Mouse (Mus musculus) c-Kit-positive CD71-positive TER-119-negative erythroid progenitor cells, embryonic 14.5 days (primary cell): Measurements from ENCODE around the gene Coq3.

Experiments
- DNase-seq: peaks from one replicate; pipeline ENCODE4 v3.0.0-alpha.2; 2013; ENCODE audit warnings: low read depth

Gene Coq3

DNA sequence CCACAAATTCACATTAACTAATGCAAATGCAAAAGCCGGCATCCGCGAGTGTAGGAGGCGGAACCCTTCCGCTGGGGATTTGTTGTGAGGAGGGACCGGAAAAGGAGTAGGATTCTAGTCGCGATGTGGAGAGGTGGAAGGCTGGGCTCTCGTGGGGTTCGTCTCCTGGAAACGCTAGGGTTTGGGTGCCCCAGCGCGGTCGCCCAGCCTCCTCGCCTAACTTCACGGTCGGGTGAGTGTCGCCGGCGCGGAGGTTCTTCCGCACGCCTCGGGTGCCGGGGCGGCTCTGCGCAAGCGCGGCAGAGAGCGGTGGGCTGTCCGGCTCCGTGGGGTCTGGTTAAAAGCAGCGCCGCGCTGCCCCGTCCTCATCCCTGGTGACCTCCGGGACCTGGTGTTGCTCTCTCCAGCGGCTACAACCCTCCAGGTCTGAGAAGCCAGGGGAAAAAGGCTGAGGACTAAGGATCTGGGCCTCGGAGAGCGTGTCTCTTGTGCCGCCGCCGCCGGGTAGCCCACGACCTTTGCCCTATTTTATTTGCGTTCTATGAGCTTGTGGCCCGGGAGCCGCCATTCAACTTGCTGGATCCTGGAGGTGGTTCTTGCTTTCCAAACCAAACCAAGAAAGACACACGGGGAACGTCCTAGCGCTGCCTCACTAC, at the start of gene Coq3:
Gene Coq3 (plus strand): TSS at position 109 of the 656 bp plus-strand sequence.
- peak; percentile 78 for DNase-seq

DNA sequence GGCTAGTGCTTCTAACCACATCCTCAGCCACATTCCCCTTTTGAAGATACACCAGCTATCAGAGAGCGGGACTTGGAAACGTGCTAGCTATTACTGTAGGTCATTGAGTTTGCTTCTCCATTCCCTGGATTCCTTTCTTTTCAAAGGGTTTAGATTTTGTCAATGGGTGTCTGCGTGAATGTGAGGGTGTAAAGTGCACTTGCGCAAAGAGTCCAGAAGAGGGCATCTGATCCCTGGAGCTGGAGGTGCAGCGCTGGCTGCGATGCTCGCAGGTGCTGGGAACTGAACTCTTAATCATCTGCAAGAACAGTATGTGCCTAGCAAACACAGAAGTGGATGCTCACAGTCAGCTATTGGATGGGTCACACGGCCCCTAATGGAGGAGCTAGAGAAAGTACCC, 46.6 kb upstream of the Coq3 start:
- no peak for DNase-seq

DNA sequence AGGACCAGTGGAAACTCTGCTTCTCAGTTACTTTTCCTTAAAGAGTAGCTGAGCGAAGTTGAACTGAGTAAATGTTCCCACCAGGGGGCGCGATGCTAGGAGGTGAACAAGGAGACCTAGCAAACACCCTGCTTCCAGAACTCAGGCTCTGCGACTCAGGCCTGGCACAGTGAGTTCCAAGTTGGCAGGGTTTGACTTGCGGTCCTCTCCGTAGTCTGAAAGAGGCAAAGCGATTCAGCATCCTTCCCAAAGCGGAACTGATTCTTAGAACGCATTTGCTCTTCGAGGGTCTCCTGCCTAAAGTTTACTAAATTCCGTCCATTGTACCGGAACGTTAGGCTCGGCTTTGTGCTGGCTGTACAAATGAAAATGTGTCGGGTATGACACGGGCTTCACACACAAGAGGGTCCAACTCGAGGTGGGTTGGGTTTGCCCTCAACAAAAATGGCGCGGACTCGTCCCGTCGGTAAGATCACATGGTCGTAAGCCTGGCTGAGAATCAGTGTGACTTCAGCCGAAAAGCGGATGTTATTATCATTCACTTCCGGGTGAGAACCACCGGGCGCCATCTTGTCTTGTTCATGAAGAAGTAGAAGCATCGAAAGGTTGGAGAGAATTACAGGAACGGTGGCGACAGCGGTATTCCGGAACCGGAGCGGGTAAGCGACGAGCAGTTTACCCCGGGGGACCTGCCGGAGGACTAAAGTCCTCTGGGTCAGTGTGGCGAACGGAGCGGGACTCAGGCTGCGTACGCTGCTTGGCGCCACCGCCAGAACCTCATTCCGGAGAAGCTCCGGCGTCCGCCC, 31.8 kb upstream of the Coq3 start, which contains the start of gene Pnisr:
Gene Pnisr (plus strand): TSS at position 103 of the 806 bp plus-strand sequence.
- DNase-seq: peak; percentile 93

DNA sequence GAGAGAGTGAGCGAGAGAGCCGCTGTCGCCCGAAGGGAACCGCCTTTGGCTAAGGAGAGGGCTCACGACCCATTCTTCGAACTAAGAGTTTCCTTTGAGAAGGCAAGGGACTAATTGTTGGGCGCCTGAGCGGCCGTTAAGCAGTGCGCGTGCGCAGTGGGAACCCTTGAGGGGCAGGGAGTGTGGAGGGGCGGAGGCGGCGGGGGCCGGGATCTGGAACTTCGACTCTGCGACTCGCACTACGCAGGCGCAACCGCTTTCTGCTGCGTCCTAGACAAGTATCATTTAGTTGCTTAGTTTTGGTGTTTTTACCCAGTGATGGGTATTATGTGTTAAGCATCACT, 31.2 kb upstream of the Coq3 start:
- DNase-seq: peak; percentile 76

DNA sequence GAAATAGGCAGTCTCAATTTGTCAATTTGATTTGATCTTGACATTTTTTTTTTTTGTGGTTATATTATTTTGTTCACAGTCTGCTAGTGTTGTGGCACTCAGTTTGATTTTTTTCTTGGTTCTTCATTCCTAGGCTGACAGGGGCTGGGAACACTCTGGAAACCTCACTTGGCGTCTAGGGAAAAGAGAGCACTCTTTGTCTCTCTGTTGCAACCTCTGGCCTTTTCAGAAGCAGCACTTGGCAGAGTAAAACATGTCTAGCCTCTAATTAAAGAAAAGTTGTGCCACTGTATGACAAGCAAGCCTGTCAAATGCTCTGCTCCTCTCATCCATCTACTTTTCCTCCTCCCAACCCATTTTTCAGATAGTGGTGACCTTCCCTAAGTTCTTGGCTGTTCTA, 22.0 kb upstream of the Coq3 start:
- no peak for DNase-seq

DNA sequence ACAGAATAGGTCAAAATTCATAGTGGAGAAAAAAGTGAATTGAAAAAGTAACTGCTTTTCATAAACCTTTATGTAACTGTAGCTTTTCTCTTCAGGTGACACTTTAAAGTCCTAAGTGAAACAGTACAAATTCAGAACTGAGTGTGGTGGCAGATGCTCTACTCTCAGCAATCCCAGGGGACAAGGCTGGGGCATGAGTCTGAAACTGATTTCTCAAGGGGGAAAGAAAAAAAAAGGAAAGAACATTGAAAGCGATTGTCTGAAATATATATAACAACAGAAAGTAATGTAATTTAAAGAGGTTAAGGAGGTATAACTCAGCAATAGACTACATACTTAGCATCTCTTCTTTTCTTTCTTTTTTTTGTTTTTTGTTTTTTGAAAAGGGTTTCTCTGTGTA, 14.2 kb upstream of the Coq3 start:
- no peak for DNase-seq

DNA sequence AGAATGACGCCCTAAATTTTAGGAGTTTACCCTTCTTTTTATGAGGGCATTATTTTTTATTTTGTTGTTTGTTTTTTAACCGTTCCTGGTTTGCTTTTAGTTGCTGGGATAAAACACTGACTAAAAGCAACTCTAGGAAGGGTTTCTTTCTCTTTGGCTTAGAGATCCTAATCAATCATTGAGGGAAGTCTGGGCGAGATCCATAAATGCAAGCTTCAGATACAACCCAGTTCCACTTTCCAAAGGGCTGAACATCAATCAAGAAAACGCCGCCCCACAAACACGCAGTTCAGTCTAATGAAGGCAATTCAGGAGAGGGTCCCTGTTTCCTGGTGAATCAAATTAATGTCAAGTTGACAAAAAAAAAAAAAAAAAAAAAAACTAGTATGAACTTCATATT, 697 bp upstream of the Coq3 start:
- DNase-seq: peak; percentile 19

DNA sequence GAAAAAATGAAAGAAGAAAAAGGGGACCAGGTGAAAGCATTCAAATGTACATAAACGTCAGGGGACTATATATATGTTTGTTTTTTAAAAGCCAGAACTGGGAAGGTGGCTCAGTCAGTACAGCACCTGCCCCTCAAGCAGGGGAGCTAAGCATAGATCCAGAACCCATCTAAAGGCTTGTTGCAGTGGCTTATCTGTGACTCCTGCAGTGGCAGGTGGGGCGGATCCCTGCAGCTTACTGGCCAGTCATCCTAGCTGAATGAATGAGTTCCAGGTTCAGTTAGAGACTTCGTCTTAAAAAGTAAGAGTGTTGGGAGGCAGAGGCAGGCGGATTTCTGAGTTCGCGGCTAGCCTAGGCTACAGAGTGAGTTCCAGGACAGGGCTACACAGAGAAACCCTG, 3.3 kb downstream of the Coq3 start:
- DNase-seq: peak; percentile 23

DNA sequence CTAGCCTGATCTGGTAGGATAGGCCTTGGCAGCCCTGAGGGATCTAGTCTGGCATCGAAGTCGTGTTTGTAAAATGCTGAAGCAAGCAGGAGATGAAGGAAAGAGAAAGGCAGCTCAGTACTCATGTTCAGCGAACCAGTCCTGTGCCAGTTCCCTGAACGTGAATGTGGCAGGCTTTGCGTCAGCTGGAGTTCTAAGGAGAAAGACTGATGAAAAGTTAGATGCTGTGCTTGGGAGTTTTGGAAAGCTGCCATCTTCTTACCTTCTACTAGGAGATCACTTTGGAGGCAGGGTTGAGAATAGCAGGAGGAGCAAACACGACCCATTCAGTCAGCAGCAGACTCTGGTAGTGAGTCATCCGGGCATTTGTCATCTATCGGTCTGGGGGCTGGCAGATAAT, 6.4 kb downstream of the Coq3 start:
- DNase-seq: no peak

DNA sequence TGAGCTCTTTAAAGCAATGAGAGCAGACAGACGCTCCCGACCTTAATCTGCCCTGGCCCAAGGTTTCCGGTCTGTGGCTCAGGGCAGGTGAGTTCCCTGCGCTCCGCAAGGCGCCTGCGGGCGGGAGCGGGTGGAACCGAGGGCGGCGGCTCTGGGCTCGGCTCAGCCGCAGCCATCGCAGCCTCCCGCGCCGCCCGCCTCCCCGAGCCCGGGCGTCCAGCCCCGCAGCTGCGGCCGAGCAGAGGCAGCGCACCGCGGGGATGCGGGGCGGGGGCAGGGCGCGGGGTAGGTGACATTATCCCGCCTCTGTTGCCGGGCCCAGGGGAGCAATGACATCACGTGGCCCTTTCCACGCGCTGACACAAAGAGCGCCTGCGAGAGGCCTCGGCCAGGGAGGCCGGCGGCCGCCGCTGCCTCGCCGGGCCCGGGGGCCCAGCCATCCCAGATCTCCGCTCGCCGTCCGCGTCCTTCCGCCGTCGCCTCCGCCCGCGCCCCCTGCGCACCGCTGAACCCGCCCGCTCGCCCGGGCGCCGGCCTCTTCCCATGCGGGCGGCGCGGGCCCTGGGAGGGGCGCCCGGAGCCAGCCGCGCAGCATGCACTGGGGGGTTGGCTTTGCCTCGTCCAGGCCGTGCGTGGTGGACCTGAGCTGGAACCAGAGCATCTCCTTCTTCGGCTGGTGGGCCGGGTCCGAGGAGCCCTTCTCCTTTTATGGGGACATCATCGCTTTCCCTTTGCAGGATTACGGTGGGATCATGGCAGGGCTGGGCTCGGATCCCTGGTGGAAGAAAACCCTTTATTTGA, 51.7 kb downstream of the Coq3 start, which contains the start of gene Faxc:
Gene Faxc (plus strand): TSS at position 359 of the 801 bp plus-strand sequence.
- DNase-seq: no peak

DNA sequence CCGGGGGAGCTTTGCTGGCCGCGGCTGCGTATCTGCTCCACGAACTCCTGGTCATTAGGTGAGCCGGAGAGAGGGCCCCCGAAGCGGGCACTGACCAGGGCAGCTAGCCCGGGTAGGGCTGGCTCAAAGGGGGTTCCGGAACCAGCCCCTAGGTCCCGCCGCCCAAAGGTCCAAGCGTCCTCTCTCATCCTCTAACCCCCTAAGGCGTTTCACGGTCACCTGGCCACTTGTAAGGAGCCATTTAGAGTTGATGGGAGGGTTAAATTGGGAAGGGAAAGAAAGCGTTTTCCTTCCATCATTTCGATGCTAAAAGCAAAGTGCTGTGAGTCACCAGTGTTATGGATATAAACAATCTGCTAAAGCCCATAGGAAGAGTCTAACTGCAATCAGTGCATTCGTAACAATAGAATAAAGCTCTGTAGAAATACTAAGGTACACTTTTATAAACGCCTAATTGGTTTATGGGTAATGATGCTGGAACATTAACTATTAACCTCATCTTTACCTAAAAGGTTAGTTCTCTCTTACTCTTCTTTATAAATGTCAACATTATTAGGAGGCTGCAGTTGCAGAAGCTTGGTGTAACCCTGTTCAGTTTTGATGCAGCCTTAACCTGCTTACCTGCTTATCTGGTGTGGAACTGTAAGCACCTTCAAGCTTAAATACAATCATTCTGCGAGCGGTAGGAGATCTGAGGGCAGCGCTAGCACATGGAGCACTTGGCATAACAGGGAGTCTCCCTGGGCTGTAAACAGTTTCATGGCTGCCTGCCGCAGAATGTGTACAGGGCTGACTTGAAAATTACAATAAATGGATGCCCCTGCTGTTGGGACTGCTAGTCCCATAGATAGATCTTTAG, 52.5 kb downstream of the Coq3 start:
- no peak for DNase-seq

DNA sequence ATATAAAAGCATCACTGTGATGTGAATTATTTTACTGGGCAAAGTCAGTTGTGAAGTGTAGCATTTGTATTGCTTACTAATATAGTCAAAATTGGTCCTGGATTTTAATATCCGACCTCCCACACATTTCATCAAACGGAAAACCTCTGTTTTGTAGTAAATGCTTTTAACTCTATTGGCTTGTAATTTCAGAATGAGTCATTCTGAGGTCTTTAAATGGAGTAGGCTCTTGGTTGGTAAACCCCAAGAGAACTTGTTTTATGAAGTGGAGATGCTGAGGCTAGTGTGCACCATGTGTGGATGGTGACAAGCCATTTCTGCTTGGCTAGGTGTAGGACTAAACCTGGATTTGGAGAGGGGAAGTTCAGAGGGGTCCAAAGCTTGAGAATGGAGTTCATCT, 55.9 kb downstream of the Coq3 start:
- DNase-seq: no peak

DNA sequence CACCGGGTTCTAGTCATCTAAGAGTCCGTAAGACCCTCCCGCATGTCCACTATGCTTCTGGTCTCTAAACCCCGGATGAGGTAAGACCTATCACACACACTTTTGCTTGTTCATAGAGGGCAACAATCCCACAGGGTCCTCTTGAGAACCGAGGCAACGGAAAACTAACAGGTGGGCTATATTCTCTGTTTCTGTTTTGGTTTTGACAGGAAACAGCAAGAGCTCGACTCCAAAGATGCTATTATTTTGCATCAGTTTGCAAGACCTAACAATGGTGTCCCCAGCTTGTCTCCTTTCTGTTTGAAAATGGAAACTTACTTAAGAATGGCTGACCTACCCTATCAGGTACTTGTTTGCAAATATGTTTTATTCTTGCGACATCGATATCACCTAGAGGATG, 57.0 kb downstream of the Coq3 start:
- no peak for DNase-seq

DNA sequence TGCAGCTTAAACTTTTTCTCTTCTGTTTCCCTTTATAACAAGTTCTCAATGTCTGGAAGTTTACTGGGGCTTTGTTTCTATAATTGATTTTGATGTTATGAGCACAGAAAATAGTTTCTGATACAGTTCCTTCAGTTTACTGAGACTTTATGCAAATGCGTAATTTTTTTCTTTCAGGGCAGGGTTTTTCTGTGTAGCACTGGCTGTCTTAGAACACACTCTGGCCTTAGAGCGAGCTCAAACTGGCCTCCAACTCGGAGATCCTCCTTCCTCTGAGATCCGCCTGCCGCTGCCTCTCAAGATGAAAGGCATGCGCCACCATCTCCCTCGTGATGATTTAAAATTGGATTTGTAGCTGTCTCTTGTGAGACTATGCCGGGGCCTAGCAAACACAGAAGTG, 58.4 kb downstream of the Coq3 start:
- no peak for DNase-seq

DNA sequence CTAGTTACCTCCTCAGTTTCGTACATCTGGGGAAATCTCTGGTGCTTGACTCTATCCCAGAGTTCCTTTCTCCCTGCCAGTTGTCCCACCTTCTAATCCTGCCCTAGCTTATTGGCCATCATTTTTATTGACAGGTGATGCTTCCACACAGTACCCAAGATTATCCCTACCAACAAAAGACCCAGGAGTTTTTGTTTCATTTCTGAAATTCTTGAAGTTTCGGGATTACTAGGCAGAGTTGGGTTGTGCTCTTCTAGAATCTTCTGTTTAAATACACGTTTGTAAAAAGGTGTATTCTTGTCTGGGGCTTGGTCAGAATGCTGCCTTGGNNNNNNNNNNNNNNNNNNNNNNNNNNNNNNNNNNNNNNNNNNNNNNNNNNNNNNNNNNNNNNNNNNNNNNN, 65.2 kb downstream of the Coq3 start:
- no peak for DNase-seq

DNA sequence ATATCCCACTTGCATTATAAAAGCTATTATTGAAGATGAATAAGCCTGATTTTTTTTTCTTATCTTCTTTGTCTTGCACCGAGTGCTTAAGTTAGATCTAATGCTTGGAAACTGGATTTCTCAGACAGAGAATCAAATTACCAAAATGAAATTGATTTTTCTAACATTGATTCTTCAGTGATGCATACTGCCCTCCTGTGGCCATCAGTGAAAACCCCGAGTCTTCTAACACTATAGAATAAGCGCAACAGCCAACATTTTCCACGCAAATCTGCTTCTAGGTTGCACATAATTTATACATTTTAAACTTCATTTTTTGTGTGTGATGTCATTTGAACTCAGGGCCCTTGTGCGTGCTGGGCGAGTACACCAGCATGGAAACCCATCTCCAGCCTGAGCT, 72.0 kb downstream of the Coq3 start:
- peak; percentile 7 for DNase-seq

DNA sequence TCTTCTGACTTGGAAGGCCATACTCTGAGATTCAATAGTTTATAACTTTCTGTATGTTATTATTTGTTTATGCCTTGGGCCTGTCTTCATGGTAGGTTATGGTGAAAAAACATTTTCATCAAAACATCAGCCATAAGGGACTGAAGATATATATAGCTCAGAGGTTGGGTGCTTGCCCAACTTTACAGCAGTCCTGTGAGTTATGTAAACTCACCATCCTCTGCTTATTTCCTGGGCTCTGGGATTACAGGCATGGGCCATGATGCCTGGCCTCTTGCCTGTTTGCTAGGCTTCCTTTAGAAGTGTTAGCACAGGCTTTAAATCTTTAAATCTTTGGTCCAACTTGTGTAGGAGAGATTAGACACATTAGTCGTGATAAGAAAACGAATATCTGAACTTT, 72.8 kb downstream of the Coq3 start:
- no peak for DNase-seq

DNA sequence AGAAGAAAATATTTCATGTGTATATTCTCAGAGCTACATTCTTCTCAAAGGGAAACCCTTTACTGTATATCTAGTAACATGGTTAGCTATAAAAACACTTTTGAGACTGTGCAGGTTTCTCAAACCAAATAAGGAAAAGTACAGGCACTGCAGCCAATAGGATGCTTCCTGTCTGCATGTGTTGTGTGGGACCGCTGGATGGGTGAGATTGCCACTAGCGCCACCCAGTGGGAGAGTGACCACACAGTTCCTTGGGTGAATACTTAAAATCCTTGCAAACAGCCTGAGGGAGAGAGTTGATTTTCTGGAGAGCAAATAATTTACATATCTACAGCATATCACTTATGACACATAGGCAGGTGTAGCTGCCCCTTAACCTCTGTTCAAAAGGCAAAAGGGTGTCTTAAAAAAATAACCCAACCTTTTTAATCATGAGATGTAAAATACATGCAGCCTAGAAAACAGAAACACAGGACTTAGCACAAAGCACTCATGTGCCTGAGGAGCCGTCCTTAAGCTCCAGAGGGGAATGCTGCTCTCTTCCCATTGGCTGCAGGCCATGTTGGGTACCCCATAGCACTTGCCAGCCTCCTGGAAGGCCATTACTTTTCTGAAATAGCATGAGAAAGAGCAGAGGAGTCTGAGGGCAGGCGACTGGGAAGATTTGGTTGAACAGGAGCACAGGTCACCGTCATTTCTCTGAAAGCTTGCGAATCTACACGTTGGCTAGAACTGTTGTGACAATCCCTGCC, 78.3 kb downstream of the Coq3 start:
- peak; percentile 32 for DNase-seq
